Mouse (Mus musculus) liver (tissue): Measurements from ENCODE around the gene Klrg2.
"Not testable (repeated sequence)": the region's sequence is repeated elsewhere in the genome, so short reads cannot be mapped to it uniquely, and the experiment has no call there.

Source experiments
- DNase-seq: peaks from one replicate; pipeline ENCODE4 v3.0.0-alpha.2; 2020; ENCODE audit warnings: mixed read lengths

Gene Klrg2

GRCm38 (mm10) chr6:38636852-38637618 lies at the start of gene Klrg2:
Gene Klrg2, minus strand, starts transcription at chr6:38637242.
- peak; percentile 52 for DNase-seq

- no peak for DNase-seq
These were observed 45.5 kb upstream of the Klrg2 start for GRCm38 (mm10) chr6:38682532-38682931.

- DNase-seq, result no peak
These were observed 40.6 kb upstream of the Klrg2 start for GRCm38 (mm10) chr6:38677629-38678028.

GRCm38 (mm10) chr6:38676723-38677122 lies 39.7 kb upstream of the Klrg2 start:
- DNase-seq, result no peak

- peak; percentile 37 for DNase-seq
These were observed 39.2 kb upstream of the Klrg2 start for GRCm38 (mm10) chr6:38676217-38676616.

GRCm38 (mm10) chr6:38672011-38672410 lies 35.0 kb upstream of the Klrg2 start:
- no peak for DNase-seq

- no peak for DNase-seq
These were observed 34.2 kb upstream of the Klrg2 start for GRCm38 (mm10) chr6:38671270-38671669.

GRCm38 (mm10) chr6:38670488-38670887 lies 33.4 kb upstream of the Klrg2 start:
- not testable (repeated sequence) for DNase-seq

- DNase-seq, result no peak
These were observed 32.5 kb upstream of the Klrg2 start for GRCm38 (mm10) chr6:38669580-38669979.

GRCm38 (mm10) chr6:38662714-38663615 lies 25.9 kb upstream of the Klrg2 start, which contains the start of gene Clec2l:
Gene Clec2l, plus strand, starts transcription at chr6:38663069.
- DNase-seq, result no peak

- DNase-seq, result no peak
These were observed 24.6 kb upstream of the Klrg2 start for GRCm38 (mm10) chr6:38661626-38662025.

- DNase-seq, result peak; percentile 77
These were observed 13.4 kb upstream of the Klrg2 start for GRCm38 (mm10) chr6:38650263-38650937.

- peak; percentile 50 for DNase-seq
These were observed 12.5 kb upstream of the Klrg2 start for GRCm38 (mm10) chr6:38649545-38649944.

- DNase-seq, result no peak
These were observed 6.0 kb upstream of the Klrg2 start for GRCm38 (mm10) chr6:38643039-38643438.

GRCm38 (mm10) chr6:38642593-38642992 lies 5.6 kb upstream of the Klrg2 start:
- DNase-seq, result no peak

GRCm38 (mm10) chr6:38641645-38642044 lies 4.6 kb upstream of the Klrg2 start:
- no peak for DNase-seq

- no peak for DNase-seq
These were observed 4.2 kb upstream of the Klrg2 start for GRCm38 (mm10) chr6:38641228-38641627.

- no peak for DNase-seq
These were observed 3.4 kb upstream of the Klrg2 start for GRCm38 (mm10) chr6:38640401-38640800.

- DNase-seq, result peak; percentile 34
These were observed 846 bp downstream of the Klrg2 start for GRCm38 (mm10) chr6:38635941-38636851.

GRCm38 (mm10) chr6:38634461-38634860 lies 2.6 kb downstream of the Klrg2 start:
- DNase-seq, result peak; percentile 1

- no peak for DNase-seq
These were observed 4.2 kb downstream of the Klrg2 start for GRCm38 (mm10) chr6:38632826-38633225.

- DNase-seq, result no peak
These were observed 7.5 kb downstream of the Klrg2 start for GRCm38 (mm10) chr6:38629556-38629955.
